Mouse (Mus musculus): ENCODE measurements around the gene Apba2.

Gene Apba2

GRCm38 (mm10) chr7:64658914-64659313 is 157.4 kb downstream of the Apba2 start:
- DNase-seq (ENCODE audit: low read depth, low spot score) = no peak

GRCm38 (mm10) chr7:64659328-64659727 is 157.8 kb downstream of the Apba2 start:
- no peak for DNase-seq (ENCODE audit: low read depth, low spot score)

GRCm38 (mm10) chr7:64662506-64662905 is 161.0 kb downstream of the Apba2 start:
- DNase-seq (ENCODE audit: low read depth, low spot score) = no peak

GRCm38 (mm10) chr7:64663600-64663999 is 162.1 kb downstream of the Apba2 start:
- DNase-seq (ENCODE audit: low read depth, low spot score) = no peak

- no peak for DNase-seq (ENCODE audit: low read depth, low spot score)
Observed at GRCm38 (mm10) chr7:64665120-64665519, 163.6 kb downstream of the Apba2 start.

- no peak for DNase-seq (ENCODE audit: low read depth, low spot score)
Observed at GRCm38 (mm10) chr7:64665716-64666298, 164.3 kb downstream of the Apba2 start.

- DNase-seq (ENCODE audit: low read depth, low spot score) = no peak
Observed at GRCm38 (mm10) chr7:64667959-64668358, 166.5 kb downstream of the Apba2 start.

- DNase-seq (ENCODE audit: low read depth, low spot score) = no peak
Observed at GRCm38 (mm10) chr7:64679771-64680479, 178.4 kb downstream of the Apba2 start.

GRCm38 (mm10) chr7:64684893-64685292 is 183.4 kb downstream of the Apba2 start:
- DNase-seq (ENCODE audit: low read depth, low spot score) = no peak

GRCm38 (mm10) chr7:64688115-64688817 is 186.8 kb downstream of the Apba2 start:
- DNase-seq (ENCODE audit: low read depth, low spot score) = peak; percentile 3

GRCm38 (mm10) chr7:64691831-64692230 is 190.3 kb downstream of the Apba2 start:
- no peak for DNase-seq (ENCODE audit: low read depth, low spot score)

- DNase-seq (ENCODE audit: low read depth, low spot score) = no peak
Observed at GRCm38 (mm10) chr7:64694937-64695336, 193.4 kb downstream of the Apba2 start.

GRCm38 (mm10) chr7:64696521-64697281 is 195.2 kb downstream of the Apba2 start:
- DNase-seq (ENCODE audit: low read depth, low spot score) = no peak

- DNase-seq (ENCODE audit: low read depth, low spot score) = no peak
Observed at GRCm38 (mm10) chr7:64697791-64698337, 196.4 kb downstream of the Apba2 start.

- no peak for DNase-seq (ENCODE audit: low read depth, low spot score)
Observed at GRCm38 (mm10) chr7:64704060-64704595, 202.6 kb downstream of the Apba2 start.

GRCm38 (mm10) chr7:64708176-64708575 is 206.7 kb downstream of the Apba2 start:
- peak; percentile 43 for DNase-seq (ENCODE audit: low read depth, low spot score)

- peak; percentile 32 for DNase-seq (ENCODE audit: low read depth, low spot score)
Observed at GRCm38 (mm10) chr7:64709520-64710262, 208.2 kb downstream of the Apba2 start.

GRCm38 (mm10) chr7:64716286-64716685 is 214.8 kb downstream of the Apba2 start:
- DNase-seq (ENCODE audit: low read depth, low spot score) = no peak

GRCm38 (mm10) chr7:64723313-64723712 is 221.8 kb downstream of the Apba2 start:
- DNase-seq (ENCODE audit: low read depth, low spot score) = no peak

GRCm38 (mm10) chr7:64724409-64724808 is 222.9 kb downstream of the Apba2 start:
- DNase-seq (ENCODE audit: low read depth, low spot score) = no peak

Measured in retina, postnatal 7 days (tissue).